Mouse (Mus musculus) stomach, postnatal 0 days (tissue): ENCODE measurements around the gene Tipin. TPM values are rescaled to one million over a fixed set of nuclear protein-coding genes. Genes with fewer than 3 reads are reported as not detected.

Experiments used
- ATAC-seq: fragments of 200-750 bp; cut with Nextera tagmentation; 2 replicates; pipeline ENCODE4 v1.8.0; 2017; ENCODE audit not compliant: low FRiP score, low TSS enrichment
- DNase-seq: peaks from one replicate; pipeline ENCODE4 v3.0.0-alpha.2; 2016; ENCODE audit warnings: low spot score
- H3K27ac ChIP-seq: fragments of 300-500 bp; sonication (generic); replicated peaks from 2 replicates; pipeline ENCODE4 v1.5.1; 2014; ENCODE audit warnings: mild to moderate bottlenecking, control low read depth
- H3K27me3 ChIP-seq: fragments of 300-500 bp; sonication (generic); 2 replicates; pipeline ENCODE4 v1.6.1; 2014; ENCODE audit warnings: low read length; ENCODE audit not compliant: control insufficient read depth, insufficient read depth
- H3K36me3 ChIP-seq: fragments of 300-500 bp; sonication (generic); 2 replicates; pipeline ENCODE4 v1.6.1; 2014; ENCODE audit warnings: low read length, mixed read lengths; ENCODE audit not compliant: control insufficient read depth, insufficient read depth
- H3K4me1 ChIP-seq: fragments of 300-500 bp; sonication (generic); replicated peaks from 2 replicates; pipeline ENCODE4 v1.6.1; 2014; ENCODE audit warnings: antibody characterized with exemption; ENCODE audit not compliant: control insufficient read depth, insufficient read depth
- H3K4me2 ChIP-seq: fragments of 300-500 bp; sonication (generic); replicated peaks from 2 replicates; pipeline ENCODE4 v1.6.1; 2014; ENCODE audit warnings: low read depth, mild to moderate bottlenecking, control low read depth, moderate library complexity
- H3K4me3 ChIP-seq: fragments of 300-500 bp; sonication (generic); 2 replicates; pipeline ENCODE4 v1.5.1; 2014; ENCODE audit warnings: low read depth, low read length, control low read depth
- H3K9ac ChIP-seq: fragments of 300-500 bp; sonication (generic); 2 replicates; pipeline ENCODE4 v1.6.1; 2014; ENCODE audit warnings: mild to moderate bottlenecking, low read length, control low read depth, mixed read lengths
- H3K9me3 ChIP-seq: fragments of 300-500 bp; sonication (generic); 2 replicates; pipeline ENCODE4 v1.6.1; 2016; ENCODE audit warnings: low read length; ENCODE audit not compliant: control insufficient read depth
- CTCF ChIP-seq: IDR thresholded peaks from 2 replicates; pipeline ENCODE4 v1.5.1; 2016; ENCODE audit warnings: antibody characterized with exemption, low read depth, mild to moderate bottlenecking, moderate library complexity
- EP300 ChIP-seq: optimal IDR thresholded peaks from 2 replicates; pipeline ENCODE3; 2016; ENCODE audit warnings: antibody characterized with exemption
- WGBS: fragments of 180-500 bp; shearing (Covaris S2); extraction: QIAGEN DNeasy Blood & Tissue Kit; methylation state at CpG from one replicate; pipeline ENCODE4 v1.1.7; 2014; 5-methylcytosine and 5-hydroxymethylcytosine counted together
- polyA plus RNA-seq: library from polyadenylated mRNA; unstranded; fragments of >200 nt; fragmentation: Nextera tagmentation; extraction: Ambion mirVana; gene quantifications from 2 replicates; pipeline ENCODE4 v1.2.1, GENCODE M21; 2015

The Tipin gene
- polyA plus RNA-seq, 1 experiment from 2014 or later = 85.7 TPM

DNA sequence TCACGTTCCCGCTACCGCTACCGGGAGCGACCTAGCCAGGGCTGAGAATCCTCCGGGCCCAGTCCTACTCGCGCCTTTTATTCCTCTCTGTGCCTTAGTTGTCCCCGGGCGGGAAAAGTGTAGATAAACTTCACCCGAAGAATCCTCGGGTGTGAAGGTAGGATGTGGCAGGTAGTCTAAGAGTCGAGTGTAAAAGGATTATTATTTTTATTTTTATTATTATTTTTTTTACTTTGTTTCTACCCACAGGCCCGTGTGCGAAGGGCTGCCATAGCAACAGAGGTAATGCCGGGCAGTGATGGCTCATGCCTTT, 59.8 kb downstream of the Tipin start, which contains the start of gene Dis3l:
Gene Dis3l (minus strand): TSS at position 35 of the 313 bp plus-strand sequence.
- no peak for DNase-seq
- WGBS = 6% methylated on average over 16 of the region's 16 CpGs
- peak within 1 kb of the TSS; percentile 99 for H3K9ac ChIP-seq
- no peaks in the 10 kb centered on the region for H3K36me3 ChIP-seq
- no peak for ATAC-seq
- peak within 1 kb of the TSS; percentile 100 for H3K27ac ChIP-seq
- H3K4me1 ChIP-seq = no peaks in the 10 kb centered on the region
- H3K4me2 ChIP-seq = peak within 1 kb of the TSS; percentile 71
- no peak for TF ChIP-seq EP300
- TF ChIP-seq CTCF = no peak
- H3K27me3 ChIP-seq = no peaks in the 10 kb centered on the region
- no peaks in the 10 kb centered on the region for H3K9me3 ChIP-seq
- peak within 1 kb of the TSS; percentile 74 for H3K4me3 ChIP-seq

GRCm38 (mm10) chr9:64341671-64342070, 60.3 kb downstream of the Tipin start:
- Histone ChIP-seq H3K4me2 (peak overlapping the region; percentile 71; the same call in 1 of the 2 replicates), H3K27me3 (no peaks in the 10 kb centered on the region), H3K4me1 (no peaks in the 10 kb centered on the region), H3K36me3 (no peaks in the 10 kb centered on the region), H3K9me3 (no peaks in the 10 kb centered on the region), H3K9ac (no peak overlapping the region), H3K27ac (peak overlapping the region; percentile 100; the same call in 1 of the 2 replicates), H3K4me3 (no peak overlapping the region)
- TF ChIP-seq EP300 (no peak), CTCF (no peak)
- ATAC-seq (no peak), DNase-seq (no peak)
- WGBS = 72% methylated on average over 8 of the region's 8 CpGs

- H3K36me3 ChIP-seq = no peaks in the 10 kb centered on the region
- no peak overlapping the region for H3K9ac ChIP-seq
- no peaks in the 10 kb centered on the region for H3K27me3 ChIP-seq
- H3K27ac ChIP-seq = no peak overlapping the region
- H3K4me2 ChIP-seq = no peak overlapping the region
- no peaks in the 10 kb centered on the region for H3K4me1 ChIP-seq
- no peak for DNase-seq
- no peak for ATAC-seq
- WGBS = 87% methylated on average over 2 of the region's 2 CpGs
- TF ChIP-seq CTCF (no peak), EP300 (no peak)
- no peaks in the 10 kb centered on the region for H3K9me3 ChIP-seq
- H3K4me3 ChIP-seq = no peak overlapping the region
Observed at GRCm38 (mm10) chr9:64343656-64344055, 62.3 kb downstream of the Tipin start.

- Histone ChIP-seq H3K9me3 (no peaks in the 10 kb centered on the region), H3K27ac (no peak overlapping the region), H3K4me3 (no peak overlapping the region), H3K4me2 (no peak overlapping the region), H3K36me3 (no peaks in the 10 kb centered on the region), H3K27me3 (no peaks in the 10 kb centered on the region), H3K9ac (no peak overlapping the region), H3K4me1 (no peaks in the 10 kb centered on the region)
- no peak for TF ChIP-seq EP300
- no peak for TF ChIP-seq CTCF
- DNase-seq (no peak), ATAC-seq (no peak)
- WGBS = 71% methylated on average over 5 of the region's 5 CpGs
Observed at GRCm38 (mm10) chr9:64345931-64346330, 64.5 kb downstream of the Tipin start.

GRCm38 (mm10) chr9:64347377-64347776, 66.0 kb downstream of the Tipin start:
- H3K27me3 ChIP-seq = no peaks in the 10 kb centered on the region
- no peak overlapping the region for H3K9ac ChIP-seq
- no peak overlapping the region for H3K4me2 ChIP-seq
- no peak overlapping the region for H3K4me3 ChIP-seq
- H3K4me1 ChIP-seq = no peaks in the 10 kb centered on the region
- H3K27ac ChIP-seq = no peak overlapping the region
- no peaks in the 10 kb centered on the region for H3K36me3 ChIP-seq
- no peak for DNase-seq
- 0% methylated on average over 1 of the region's 1 CpGs for WGBS
- no peak for ATAC-seq
- H3K9me3 ChIP-seq = no peaks in the 10 kb centered on the region
- TF ChIP-seq CTCF (peak; percentile 82), EP300 (no peak)

GRCm38 (mm10) chr9:64349490-64349889, 68.1 kb downstream of the Tipin start:
- Histone ChIP-seq H3K4me3 (no peak overlapping the region), H3K27me3 (no peaks in the 10 kb centered on the region), H3K36me3 (no peaks in the 10 kb centered on the region), H3K4me1 (no peaks in the 10 kb centered on the region), H3K9ac (no peak overlapping the region), H3K27ac (no peak overlapping the region), H3K9me3 (no peaks in the 10 kb centered on the region), H3K4me2 (no peak overlapping the region)
- WGBS = 40% methylated on average over 5 of the region's 5 CpGs
- TF ChIP-seq CTCF (no peak), EP300 (no peak)
- ATAC-seq = no peak
- DNase-seq = no peak
